Mouse (Mus musculus) intestine, postnatal 0 days (tissue): ENCODE measurements around the gene Gm47995. TPM values are rescaled to one million over a fixed set of nuclear protein-coding genes. Genes with fewer than 3 reads are reported as not detected.
"Not testable (repeated sequence)": the region's sequence is repeated elsewhere in the genome, so short reads cannot be mapped to it uniquely, and the experiment has no call there.

Source experiments
- ATAC-seq: fragments of 200-750 bp; cut with Nextera tagmentation; 2 replicates; pipeline ENCODE4 v1.8.0; 2017; ENCODE audit warnings: mild to moderate bottlenecking, moderate TSS enrichment, moderate library complexity
- H3K27ac ChIP-seq: fragments of 300-500 bp; sonication (generic); 2 replicates; pipeline ENCODE4 v1.5.1; 2014; ENCODE audit warnings: mild to moderate bottlenecking, low read depth, low read length, moderate library complexity
- H3K27me3 ChIP-seq: fragments of 300-500 bp; sonication (generic); replicated peaks from 2 replicates; pipeline ENCODE4 v1.6.1; 2014; ENCODE audit warnings: low read length, mixed read lengths; ENCODE audit not compliant: control insufficient read depth, insufficient read depth
- H3K36me3 ChIP-seq: fragments of 300-500 bp; sonication (generic); 2 replicates; pipeline ENCODE4 v1.6.1; 2014; ENCODE audit warnings: mild to moderate bottlenecking, moderate library complexity; ENCODE audit not compliant: control insufficient read depth, insufficient read depth
- H3K4me1 ChIP-seq: fragments of 300-500 bp; sonication (generic); replicated peaks from 2 replicates; pipeline ENCODE4 v1.6.1; 2014; ENCODE audit warnings: antibody characterized with exemption, low read length, mixed read lengths; ENCODE audit not compliant: control insufficient read depth, insufficient read depth
- H3K4me2 ChIP-seq: fragments of 300-500 bp; sonication (generic); replicated peaks from 2 replicates; pipeline ENCODE4 v1.6.1; 2014; ENCODE audit warnings: low read depth, mild to moderate bottlenecking, moderate library complexity
- H3K4me3 ChIP-seq: fragments of 300-500 bp; sonication (generic); 2 replicates; pipeline ENCODE4 v1.5.1; 2014; ENCODE audit warnings: low read depth, low read length
- H3K9ac ChIP-seq: fragments of 300-500 bp; sonication (generic); 2 replicates; pipeline ENCODE4 v1.6.1; 2014; ENCODE audit warnings: mild to moderate bottlenecking, low read depth, low read length
- H3K9me3 ChIP-seq: fragments of 300-500 bp; sonication (generic); 2 replicates; pipeline ENCODE4 v1.6.1; 2016; ENCODE audit warnings: mixed run types; ENCODE audit not compliant: control insufficient read depth
- CTCF ChIP-seq: sonication (generic); IDR thresholded peaks from 2 replicates; pipeline ENCODE4 v1.5.1; 2016; ENCODE audit warnings: low read depth, mild to moderate bottlenecking, control low read depth, antibody characterized with exemption, moderate library complexity
- WGBS: fragments of 180-500 bp; shearing (Covaris S2); extraction: QIAGEN DNeasy Blood & Tissue Kit; methylation state at CpG from one replicate; pipeline ENCODE4 v1.1.7; 2014; 5-methylcytosine and 5-hydroxymethylcytosine counted together
- polyA plus RNA-seq: library from polyadenylated mRNA; unstranded; fragments of >200 nt; fragmentation: Nextera tagmentation; extraction: Ambion mirVana; gene quantifications from 2 replicates; pipeline ENCODE4 v1.2.1, GENCODE M21; 2015

Gene Gm47995
- polyA plus RNA-seq, 1 experiment from 2014 or later = not detected

DNA sequence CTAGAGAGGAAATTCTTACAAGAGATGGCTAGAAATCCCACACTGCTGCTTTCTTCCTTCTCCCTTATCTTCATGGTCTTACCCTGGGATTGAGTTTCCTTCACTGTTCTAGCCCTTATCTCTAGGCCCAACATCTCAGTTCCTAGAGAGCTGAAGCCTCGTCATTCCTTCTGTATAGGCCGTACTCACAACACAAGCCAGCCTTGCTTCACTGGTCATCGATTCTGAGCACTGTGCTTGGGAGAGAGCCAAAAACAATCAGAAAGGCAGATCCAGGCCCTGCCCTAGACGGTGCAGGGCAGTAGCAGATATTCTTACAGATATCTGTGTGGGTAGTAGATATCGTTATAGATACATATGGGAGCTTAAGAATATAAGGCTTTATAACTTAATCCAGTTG lies 4.5 kb downstream of the Gm47995 start:
- 67% methylated on average over 3 of the region's 5 CpGs for WGBS
- H3K4me2 ChIP-seq, H3K27ac ChIP-seq, H3K36me3 ChIP-seq, H3K4me3 ChIP-seq, H3K4me1 ChIP-seq, H3K27me3 ChIP-seq, H3K9ac ChIP-seq, H3K9me3 ChIP-seq, ATAC-seq: not testable (repeated sequence)

GRCm38 (mm10) chr1:151203818-151204217 lies 5.6 kb downstream of the Gm47995 start, which contains the start of gene 3110040M04Rik:
Gene 3110040M04Rik, plus strand, starts transcription at chr1:151204121.
- H3K4me2 ChIP-seq, H3K27ac ChIP-seq, H3K4me3 ChIP-seq, H3K9me3 ChIP-seq, H3K36me3 ChIP-seq, ATAC-seq, H3K9ac ChIP-seq, H3K27me3 ChIP-seq, H3K4me1 ChIP-seq: not testable (repeated sequence)
- WGBS = no CpG with 5 or more reads among the region's 6 CpGs

GRCm38 (mm10) chr1:151208493-151208892 lies 10.2 kb downstream of the Gm47995 start:
- not testable (repeated sequence) for H3K4me1 ChIP-seq, ATAC-seq, H3K36me3 ChIP-seq, H3K27ac ChIP-seq, H3K9me3 ChIP-seq, H3K9ac ChIP-seq, H3K27me3 ChIP-seq, H3K4me3 ChIP-seq, H3K4me2 ChIP-seq
- 83% methylated on average over 3 of the region's 5 CpGs for WGBS

DNA sequence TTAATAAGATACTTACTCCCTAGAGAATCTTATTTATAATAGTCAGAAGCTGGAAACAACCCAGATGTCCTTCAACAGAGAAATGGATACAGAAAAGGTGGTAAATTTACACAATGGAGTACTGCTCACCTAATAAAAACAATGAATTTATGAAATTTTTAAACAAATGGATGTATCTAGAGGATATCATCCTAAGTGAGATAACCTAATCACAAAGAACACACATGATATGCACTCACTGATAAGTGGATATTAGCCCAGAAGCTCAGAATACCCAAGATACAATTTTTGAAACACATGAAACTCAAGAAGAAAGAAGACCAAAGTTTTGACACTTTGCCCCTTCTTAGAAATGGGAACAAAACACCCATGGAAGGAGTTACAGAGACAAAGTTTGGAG lies 10.7 kb downstream of the Gm47995 start:
- ATAC-seq, H3K27ac ChIP-seq: not testable (repeated sequence)

GRCm38 (mm10) chr1:151209824-151210355 lies 11.6 kb downstream of the Gm47995 start, which contains the start of gene Gm47996:
Gene Gm47996, plus strand, starts transcription at chr1:151210131.
- H3K4me3 ChIP-seq, H3K27ac ChIP-seq, H3K9ac ChIP-seq, H3K27me3 ChIP-seq, ATAC-seq, H3K36me3 ChIP-seq, H3K4me2 ChIP-seq, H3K9me3 ChIP-seq, H3K4me1 ChIP-seq: not testable (repeated sequence)
- 94% methylated on average over 4 of the region's 8 CpGs for WGBS

More for the DNA sequence above, 10.7 kb downstream of the Gm47995 start:
- not testable (repeated sequence) for H3K27me3 ChIP-seq, H3K36me3 ChIP-seq, H3K4me1 ChIP-seq, H3K4me3 ChIP-seq, H3K4me2 ChIP-seq, H3K9ac ChIP-seq, H3K9me3 ChIP-seq

DNA sequence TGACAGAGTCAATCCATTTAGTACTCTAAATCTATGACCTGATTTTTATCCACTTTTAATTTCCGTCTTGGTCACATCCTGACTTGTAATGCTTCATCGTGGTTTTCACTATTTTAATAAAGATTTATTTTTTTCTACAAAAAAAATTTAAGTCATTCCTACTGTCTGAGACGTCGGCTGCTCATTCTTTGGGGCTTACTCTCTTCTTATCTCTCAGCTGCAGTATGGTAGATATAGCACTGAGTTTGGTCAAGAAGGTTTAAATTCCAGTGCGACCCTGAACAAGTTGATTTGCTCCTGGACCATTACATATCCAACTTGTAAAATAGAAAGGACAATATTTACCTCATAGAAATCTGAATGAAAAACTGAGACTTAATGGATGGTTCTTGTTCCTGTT lies 13.4 kb downstream of the Gm47995 start:
- 85% methylated on average over 5 of the region's 5 CpGs for WGBS
- H3K27me3 ChIP-seq, H3K4me1 ChIP-seq, H3K4me2 ChIP-seq, H3K27ac ChIP-seq, H3K36me3 ChIP-seq, H3K4me3 ChIP-seq, ATAC-seq, H3K9ac ChIP-seq, H3K9me3 ChIP-seq: not testable (repeated sequence)

DNA sequence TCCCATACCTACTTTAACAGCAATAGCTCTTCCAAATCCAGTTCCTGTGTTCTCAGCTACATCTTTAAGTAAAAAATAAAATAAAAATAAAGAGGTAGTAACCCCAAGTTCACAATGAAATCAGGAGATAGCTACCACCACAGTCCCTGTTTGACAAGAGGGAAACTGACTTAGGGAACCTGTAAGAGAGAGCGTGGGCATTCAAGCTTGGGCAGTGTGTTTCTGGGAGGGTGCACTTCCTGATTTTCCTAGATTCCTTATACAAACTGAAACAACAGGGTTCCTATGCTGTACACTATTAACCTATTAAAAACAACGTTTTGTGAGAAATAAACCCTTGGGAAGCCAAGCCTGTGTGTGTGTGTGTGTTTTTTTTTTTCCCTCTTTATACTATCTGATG lies 16.6 kb downstream of the Gm47995 start:
- TF ChIP-seq CTCF = no peak
- H3K9me3 ChIP-seq = no peaks in the 10 kb centered on the region

More for the DNA sequence above, 16.6 kb downstream of the Gm47995 start:
- no peak for ATAC-seq
- no peaks in the 10 kb centered on the region for H3K36me3 ChIP-seq
- no peaks in the 10 kb centered on the region for H3K27me3 ChIP-seq
- H3K27ac ChIP-seq = no peak overlapping the region
- 61% methylated on average over 2 of the region's 2 CpGs for WGBS
- no peak overlapping the region for H3K4me3 ChIP-seq
- no peak overlapping the region for H3K9ac ChIP-seq
- H3K4me2 ChIP-seq = no peak overlapping the region
- H3K4me1 ChIP-seq = peaks cover 3% of the 10 kb centered on the region; the same call in 1 of the 2 replicates
